ENCODE assay signal across 8 mouse cellular contexts in the genomic region with DNA sequence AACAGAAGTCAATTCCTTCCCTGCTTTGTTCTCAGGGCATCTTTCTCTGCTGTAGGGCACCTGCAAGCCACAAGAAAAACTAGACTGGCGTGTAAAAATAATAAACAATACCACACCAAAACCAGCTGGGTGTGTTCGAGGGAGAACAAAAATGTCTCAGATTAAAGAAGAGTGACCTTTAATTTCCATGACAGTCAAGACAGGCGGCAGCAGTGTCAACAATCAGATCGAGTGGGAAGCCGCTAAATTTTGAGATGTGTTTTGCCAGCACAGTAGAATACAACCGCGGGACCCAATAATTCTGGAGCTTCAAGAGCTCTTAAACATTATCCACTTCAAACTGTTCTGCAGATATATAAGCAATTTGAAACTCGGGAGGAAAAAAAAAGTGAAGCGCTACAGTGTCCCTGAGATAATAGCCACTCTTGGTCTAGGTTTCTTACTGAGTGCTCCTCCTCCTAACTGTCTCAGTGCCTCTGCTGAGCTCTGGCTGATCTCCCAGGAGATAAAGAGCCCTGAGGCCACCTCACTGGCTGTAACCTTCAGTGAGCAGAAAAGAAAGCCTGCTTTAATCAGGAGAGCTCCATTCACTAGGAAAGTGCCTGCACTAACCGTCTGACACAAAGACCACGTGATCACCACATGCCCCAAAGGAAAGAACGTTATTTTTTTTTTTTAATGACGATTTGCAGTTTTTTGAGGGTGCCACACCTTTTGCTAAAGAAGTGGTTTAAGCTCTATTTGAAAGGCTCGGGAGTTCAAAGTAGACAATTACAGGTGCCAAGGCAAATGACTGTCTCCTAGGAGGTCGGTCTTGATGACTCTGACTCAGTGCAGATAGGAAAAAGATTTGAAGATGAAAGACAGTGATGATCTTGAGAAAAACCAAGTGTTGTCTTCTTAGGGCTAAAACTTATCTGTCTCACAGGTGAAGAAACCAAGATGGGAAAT.
A peak's percentile ranks its signal among the peaks of the same experiment; 100 is the strongest.
DNase-seq lines count a peak whose midpoint lies in the region; ATAC-seq and TF ChIP-seq lines count a peak whose summit lies in the region.

No protein-coding gene starts in this region.

- H3K4me1 ChIP-seq in embryonic facial prominence, embryonic 13.5 days = peaks cover 22% of the 10 kb centered on the region
- H3K4me1 ChIP-seq in kidney, postnatal 0 days (replicated peaks; ENCODE audit: insufficient read depth, low read length) = 0 out of 2 replicates have a peak, but pooled peaks cover 3% of the 10 kb centered on the region
- no peaks in the 10 kb centered on the region for H3K4me1 ChIP-seq in neural tube, embryonic 11.5 days (ENCODE audit: control insufficient read depth, insufficient read depth, low read length)

- peak overlapping the region; percentile 48 for H3K27ac ChIP-seq in left cerebral cortex, adult 2 months
- no peak overlapping the region for H3K27ac ChIP-seq in embryonic facial prominence, embryonic 13.5 days
- no peak overlapping the region for H3K27ac ChIP-seq in kidney, postnatal 0 days
- no peak overlapping the region for H3K27ac ChIP-seq in neural tube, embryonic 11.5 days (ENCODE audit: low read depth, low read length)

- DNase-seq in left cerebral cortex, adult 2 months (ENCODE audit: extremely low spot score in 1 of 2, low spot score in 2 of 2) = peak in 1 of 2 experiments; percentile 10
- DNase-seq in left cerebral cortex, adult 9 months (ENCODE audit: low spot score in 2 of 2) = no peak
- DNase-seq in kidney, postnatal 0 days (ENCODE audit: low spot score) = no peak
- peak; percentile 15 for DNase-seq in neural tube, embryonic 11.5 days (ENCODE audit: low spot score)
- no peak for DNase-seq in urinary bladder, postnatal 10 days (ENCODE audit: low spot score)
- no peak for DNase-seq in left cerebral cortex, adult 11 months (ENCODE audit: low spot score)

- no peak for TF ChIP-seq CTCF in left cerebral cortex, adult 2 months (IDR thresholded peaks at IDR 0.05)
- TF ChIP-seq CTCF in kidney, postnatal 0 days (IDR thresholded peaks at IDR 0.05; ENCODE audit: low read depth) = no peak

- no peaks in the 10 kb centered on the region for H3K9me3 ChIP-seq in embryonic facial prominence, embryonic 13.5 days
- H3K9me3 ChIP-seq in kidney, postnatal 0 days (replicated peaks; ENCODE audit: low read length) = no peaks in the 10 kb centered on the region
- no peaks in the 10 kb centered on the region for H3K9me3 ChIP-seq in neural tube, embryonic 11.5 days (ENCODE audit: control insufficient read depth, low read length)

- 6% methylated on average over 15 of the region's 15 CpGs for WGBS in embryonic facial prominence, embryonic 13.5 days
- 19% methylated on average over 15 of the region's 15 CpGs for WGBS in kidney, postnatal 0 days
- 36% methylated on average over 15 of the region's 15 CpGs for WGBS in neural tube, embryonic 11.5 days

- no peak overlapping the region for H3K4me3 ChIP-seq in left cerebral cortex, adult 2 months
- 0 out of 2 replicates have a peak overlapping the region, but pooled peaks have one; percentile 11 for H3K4me3 ChIP-seq in embryonic facial prominence, embryonic 13.5 days
- H3K4me3 ChIP-seq in kidney, postnatal 0 days (replicated peaks; ENCODE audit: low read depth, low read length) = no peak overlapping the region
- no peak overlapping the region for H3K4me3 ChIP-seq in neural tube, embryonic 11.5 days (ENCODE audit: low read depth, low read length)

- ATAC-seq in activated CD4-positive, CD25-positive, alpha-beta regulatory T cell, adult 4 months = peak; percentile 68
- ATAC-seq in embryonic facial prominence, embryonic 13.5 days (ENCODE audit: insufficient number of reproducible peaks, insufficient read depth, low FRiP score, low TSS enrichment, low read depth) = no peak
- no peak for ATAC-seq in kidney, postnatal 0 days (replicated peaks; ENCODE audit: low FRiP score, low read depth)
- 0 out of 2 replicates have a peak, but pooled peaks have one; percentile 31 for ATAC-seq in neural tube, embryonic 11.5 days (ENCODE audit: insufficient read depth, low FRiP score, low TSS enrichment)

- H3K36me3 ChIP-seq in embryonic facial prominence, embryonic 13.5 days = no peaks in the 10 kb centered on the region
- no peaks in the 10 kb centered on the region for H3K36me3 ChIP-seq in kidney, postnatal 0 days (ENCODE audit: insufficient read depth, low read length)
- no peaks in the 10 kb centered on the region for H3K36me3 ChIP-seq in neural tube, embryonic 11.5 days (ENCODE audit: control insufficient read depth, insufficient read depth, low read length)

- H3K9ac ChIP-seq in embryonic facial prominence, embryonic 13.5 days = no peak overlapping the region
- no peak overlapping the region for H3K9ac ChIP-seq in kidney, postnatal 0 days (ENCODE audit: low read depth, low read length)
- no peak overlapping the region for H3K9ac ChIP-seq in neural tube, embryonic 11.5 days (ENCODE audit: low read length)

- peak overlapping the region; percentile 48 for H3K4me2 ChIP-seq in embryonic facial prominence, embryonic 13.5 days
- peak overlapping the region; percentile 27 for H3K4me2 ChIP-seq in kidney, postnatal 0 days (ENCODE audit: low read length)
- H3K4me2 ChIP-seq in neural tube, embryonic 11.5 days (ENCODE audit: low read depth) = no peak overlapping the region

- H3K27me3 ChIP-seq in embryonic facial prominence, embryonic 13.5 days = no peaks in the 10 kb centered on the region
- H3K27me3 ChIP-seq in kidney, postnatal 0 days (ENCODE audit: insufficient read depth, low read length) = no peaks in the 10 kb centered on the region
- no peaks in the 10 kb centered on the region for H3K27me3 ChIP-seq in neural tube, embryonic 11.5 days (ENCODE audit: control insufficient read depth, insufficient read depth, low read length)

- intact Hi-C loops in left cerebral cortex, adult 2 months (cut with DNase I) = no loop called here

Comparison
In these comparisons a context has a peak if more than half of its experiments do, and no peak if none do; other contexts are left out.
1. ATAC-seq: peak in activated CD4-positive, CD25-positive, alpha-beta regulatory T cell, adult 4 months (single experiment) and neural tube, embryonic 11.5 days (single experiment); none in embryonic facial prominence, embryonic 13.5 days (single experiment) and kidney, postnatal 0 days (single experiment).